Mouse (Mus musculus): ENCODE measurements at regions not wholly inside any gene's neighbourhood (a gene's known extent, or its start where the extent isn't known, plus 50 kb on each side); places are given as distances from the start of the nearest gene placed in this dataset.

GRCm38 (mm10) chr11:26794629-26794966 lies 200.8 kb upstream of the Vrk2 start:
- TF ChIP-seq CTCF (conservative IDR thresholded peaks at IDR 0.05 in 1 of 2, IDR thresholded peaks at IDR 0.05 in 1 of 2; ENCODE audit: low read depth in 2 of 2, low read length in 2 of 2) (no peak), TCF12 (IDR thresholded peaks at IDR 0.05; ENCODE audit: low read depth, low read length) (no peak), JUN (IDR thresholded peaks at IDR 0.05; ENCODE audit: insufficient read depth, low read depth, low read length) (no peak), HCFC1 (IDR thresholded peaks at IDR 0.05; ENCODE audit: low read depth, low read length) (no peak), MEF2A (IDR thresholded peaks at IDR 0.05; ENCODE audit: borderline replicate concordance, low read depth, low read length) (no peak), POLR2A (IDR thresholded peaks at IDR 0.05; ENCODE audit: low read depth, low read length) (no peak), MAX (IDR thresholded peaks at IDR 0.05; ENCODE audit: low read length) (no peak)
